Mouse (Mus musculus) forebrain, postnatal 0 days (tissue): ENCODE measurements around the gene Ahnak2. TPM values are rescaled to one million over a fixed set of nuclear protein-coding genes. Genes with fewer than 3 reads are reported as not detected.

ENCODE experiments used
- ATAC-seq: fragments of 200-750 bp; cut with Nextera tagmentation; 2 replicates; pipeline ENCODE4 v1.8.0; 2017; ENCODE audit warnings: mild to moderate bottlenecking, moderate library complexity
- DNase-seq: peaks from one replicate; pipeline ENCODE4 v3.0.0-alpha.2; 2015
- H3K27ac ChIP-seq: fragments of 300-500 bp; sonication (generic); 2 replicates; pipeline ENCODE4 v1.5.1; 2014; ENCODE audit warnings: low read depth, mild to moderate bottlenecking, antibody characterized with exemption, low read length, moderate library complexity, mixed read lengths
- H3K27me3 ChIP-seq: fragments of 300-500 bp; sonication (generic); 2 replicates; pipeline ENCODE4 v1.6.1; 2014; ENCODE audit warnings: mild to moderate bottlenecking, low read length, mixed read lengths; ENCODE audit not compliant: insufficient read depth
- H3K36me3 ChIP-seq: fragments of 300-500 bp; sonication (generic); 2 replicates; pipeline ENCODE4 v1.6.1; 2014; ENCODE audit warnings: mild to moderate bottlenecking, moderate library complexity; ENCODE audit not compliant: insufficient read depth
- H3K4me1 ChIP-seq: fragments of 300-500 bp; sonication (generic); 2 replicates; pipeline ENCODE4 v1.6.1; 2014; ENCODE audit warnings: antibody characterized with exemption; ENCODE audit not compliant: insufficient read depth
- H3K4me2 ChIP-seq: fragments of 300-500 bp; sonication (generic); 2 replicates; pipeline ENCODE4 v1.6.1; 2014; ENCODE audit warnings: low read depth, mild to moderate bottlenecking, moderate library complexity
- H3K4me3 ChIP-seq: fragments of 300-500 bp; sonication (generic); 2 replicates; pipeline ENCODE4 v1.5.1; 2014; ENCODE audit warnings: low read depth, low read length, mixed read lengths
- H3K9ac ChIP-seq: fragments of 300-500 bp; sonication (generic); 2 replicates; pipeline ENCODE4 v1.6.1; 2014; ENCODE audit warnings: mild to moderate bottlenecking
- H3K9me3 ChIP-seq: fragments of 300-500 bp; sonication (generic); 2 replicates; pipeline ENCODE4 v1.6.1; 2016; ENCODE audit warnings: low read length
- CTCF ChIP-seq: sonication (generic); IDR thresholded peaks from 2 replicates; pipeline ENCODE4 v1.5.1; 2016; ENCODE audit warnings: antibody characterized with exemption, control low read depth, low read depth
- WGBS: fragments of 180-500 bp; shearing (Covaris S2); extraction: QIAGEN DNeasy Blood & Tissue Kit; methylation state at CpG from one replicate; pipeline ENCODE4 v1.1.7; 2014; 5-methylcytosine and 5-hydroxymethylcytosine counted together
- polyA plus RNA-seq: library from polyadenylated mRNA; unstranded; fragments of >200 nt; fragmentation: Nextera tagmentation; extraction: Ambion mirVana; gene quantifications from 2 replicates; pipeline ENCODE4 v1.2.1, GENCODE M21; 2015
- total RNA-seq: library from RNA; depleted of rRNA; stranded (reverse); fragments of >200 nt; gene quantifications from 2 replicates; pipeline ENCODE4 v1.2.3, GENCODE M21; 2014

Ahnak2 gene
- total and polyA plus RNA-seq, 2 experiments from 2014 or later, result 1.3 to 2.5 TPM

GRCm38 (mm10) chr12:112840209-112841086 lies 38.0 kb upstream of the Ahnak2 start:
- no peak overlapping the region for H3K27ac ChIP-seq
- WGBS, result 82% methylated on average over 25 of the region's 25 CpGs
- ATAC-seq (no peak), DNase-seq (no peak)
- H3K4me1 ChIP-seq, result no peaks in the 10 kb centered on the region
- no peak for TF ChIP-seq CTCF
- H3K9me3 ChIP-seq, result no peaks in the 10 kb centered on the region
- no peak overlapping the region for H3K9ac ChIP-seq
- no peak overlapping the region for H3K4me2 ChIP-seq
- H3K36me3 ChIP-seq, result no peaks in the 10 kb centered on the region
- H3K27me3 ChIP-seq, result no peaks in the 10 kb centered on the region
- H3K4me3 ChIP-seq, result no peak overlapping the region

- DNase-seq, result no peak
- no peak for ATAC-seq
- 68% methylated on average over 2 of the region's 2 CpGs for WGBS
- no peaks in the 10 kb centered on the region for H3K4me1 ChIP-seq
- H3K4me3 ChIP-seq, result no peak overlapping the region
- H3K9ac ChIP-seq, result no peak overlapping the region
- H3K4me2 ChIP-seq, result no peak overlapping the region
- H3K27ac ChIP-seq, result no peak overlapping the region
- no peaks in the 10 kb centered on the region for H3K27me3 ChIP-seq
- no peaks in the 10 kb centered on the region for H3K9me3 ChIP-seq
- H3K36me3 ChIP-seq, result no peaks in the 10 kb centered on the region
- TF ChIP-seq CTCF, result no peak
Observed at GRCm38 (mm10) chr12:112835046-112835445, 32.6 kb upstream of the Ahnak2 start.

- H3K4me2 ChIP-seq, result no peak overlapping the region
- H3K9me3 ChIP-seq, result no peaks in the 10 kb centered on the region
- no peak for TF ChIP-seq CTCF
- DNase-seq (no peak), ATAC-seq (no peak)
- H3K4me3 ChIP-seq, result no peak overlapping the region
- H3K36me3 ChIP-seq, result no peaks in the 10 kb centered on the region
- H3K27ac ChIP-seq, result no peak overlapping the region
- H3K9ac ChIP-seq, result no peak overlapping the region
- no peaks in the 10 kb centered on the region for H3K27me3 ChIP-seq
- no peaks in the 10 kb centered on the region for H3K4me1 ChIP-seq
- 94% methylated on average over 6 of the region's 6 CpGs for WGBS
Observed at GRCm38 (mm10) chr12:112833527-112833926, 31.1 kb upstream of the Ahnak2 start.

GRCm38 (mm10) chr12:112832411-112832810 lies 30.0 kb upstream of the Ahnak2 start:
- ATAC-seq (no peak), DNase-seq (no peak)
- peaks cover under 1% of the 10 kb centered on the region; the same call in 1 of the 2 replicates for H3K36me3 ChIP-seq
- TF ChIP-seq CTCF, result no peak
- no peak overlapping the region for H3K27ac ChIP-seq
- H3K27me3 ChIP-seq, result no peaks in the 10 kb centered on the region
- WGBS, result 98% methylated on average over 5 of the region's 5 CpGs
- peaks cover 6% of the 10 kb centered on the region; the same call in 1 of the 2 replicates for H3K4me1 ChIP-seq
- no peak overlapping the region for H3K4me3 ChIP-seq
- no peak overlapping the region for H3K4me2 ChIP-seq
- H3K9me3 ChIP-seq, result no peaks in the 10 kb centered on the region
- no peak overlapping the region for H3K9ac ChIP-seq

- Histone ChIP-seq H3K4me1 (peaks cover 12% of the 10 kb centered on the region), H3K4me3 (peak overlapping the region; percentile 93), H3K9ac (peak overlapping the region; percentile 71), H3K4me2 (peak overlapping the region; percentile 71), H3K9me3 (no peaks in the 10 kb centered on the region), H3K36me3 (peaks cover 11% of the 10 kb centered on the region), H3K27me3 (no peaks in the 10 kb centered on the region), H3K27ac (no peak overlapping the region)
- 93% methylated on average over 3 of the region's 3 CpGs for WGBS
- DNase-seq (no peak), ATAC-seq (no peak)
- no peak for TF ChIP-seq CTCF
Observed at GRCm38 (mm10) chr12:112830570-112830969, 28.1 kb upstream of the Ahnak2 start.

GRCm38 (mm10) chr12:112830141-112830540 lies 27.7 kb upstream of the Ahnak2 start:
- H3K9ac ChIP-seq, result peak overlapping the region; percentile 71
- peak overlapping the region; percentile 71 for H3K4me2 ChIP-seq
- H3K4me1 ChIP-seq, result peaks cover 13% of the 10 kb centered on the region
- no peak for DNase-seq
- ATAC-seq, result no peak
- TF ChIP-seq CTCF, result no peak
- H3K27ac ChIP-seq, result peak overlapping the region; percentile 80
- no peaks in the 10 kb centered on the region for H3K27me3 ChIP-seq
- H3K36me3 ChIP-seq, result peaks cover 11% of the 10 kb centered on the region
- WGBS, result 20% methylated on average over 2 of the region's 2 CpGs
- peak overlapping the region; percentile 93 for H3K4me3 ChIP-seq
- no peaks in the 10 kb centered on the region for H3K9me3 ChIP-seq

- ATAC-seq, result peak; percentile 97
- Histone ChIP-seq H3K27me3 (no peaks in the 10 kb centered on the region), H3K4me2 (peak within 1 kb of the TSS; percentile 76), H3K36me3 (peaks cover 11% of the 10 kb centered on the region), H3K9me3 (no peaks in the 10 kb centered on the region), H3K4me1 (peaks cover 13% of the 10 kb centered on the region), H3K9ac (peak within 1 kb of the TSS; percentile 96), H3K27ac (peak within 1 kb of the TSS; percentile 89), H3K4me3 (peak within 1 kb of the TSS; percentile 93)
- DNase-seq, result peak; percentile 99
- 4% methylated on average over 64 of the region's 72 CpGs for WGBS
- peak; percentile 38 for TF ChIP-seq CTCF
Observed at GRCm38 (mm10) chr12:112829244-112829864, 26.9 kb upstream of the Ahnak2 start, which contains the start of gene Cdca4. Cdca4 (minus strand) TSS chr12:112829423.
